ENCODE assay signal across 18 mouse cellular contexts in genomic region chr6:102478320-102479080, GRCm38 (mm10).
"Had no signal": no experiment of that assay in that cellular context is flagged by ENCODE, and none has a peak within 500 bp of the region (broad histone marks: within the 10 kb centered on the region; RNA-seq: fewer than 3 reads in every experiment).

No protein-coding gene starts in this region.

- DNase-seq: kidney, postnatal 10 days; kidney, postnatal 36 days; left cerebral cortex, postnatal 4 days; liver, embryonic 13.5 days; lung, adult 2 months; lung, postnatal 14 days; lung, postnatal 4 days; retina, postnatal 1 day; right cerebral cortex, postnatal 25 days; spleen, adult 18-20 months; thymus, adult 18-20 months; thymus, postnatal 36 days had no signal

- H3K4me2 ChIP-seq: kidney, embryonic 15.5 days; liver, embryonic 13.5 days; midbrain, embryonic 11.5 days; midbrain, embryonic 15.5 days; neural tube, embryonic 13.5 days; stomach, embryonic 15.5 days had no signal

- H3K36me3 ChIP-seq: kidney, embryonic 15.5 days; liver, embryonic 13.5 days; midbrain, embryonic 15.5 days; neural tube, embryonic 13.5 days; stomach, embryonic 15.5 days had no signal

- H3K9ac ChIP-seq: kidney, embryonic 15.5 days; liver, embryonic 13.5 days; midbrain, embryonic 15.5 days; neural tube, embryonic 13.5 days; stomach, embryonic 15.5 days had no signal

- H3K27me3 ChIP-seq: kidney, embryonic 15.5 days; liver, embryonic 13.5 days; midbrain, embryonic 15.5 days; neural tube, embryonic 13.5 days; stomach, embryonic 15.5 days had no signal

- H3K4me1 ChIP-seq: kidney, embryonic 15.5 days; liver, embryonic 13.5 days; midbrain, embryonic 15.5 days; neural tube, embryonic 13.5 days; stomach, embryonic 15.5 days had no signal

- H3K27ac ChIP-seq: kidney, embryonic 15.5 days; liver, embryonic 13.5 days; midbrain, embryonic 15.5 days; neural tube, embryonic 13.5 days; stomach, embryonic 15.5 days had no signal

- ATAC-seq: midbrain, embryonic 15.5 days had no signal

- H3K4me3 ChIP-seq: kidney, embryonic 15.5 days; liver, embryonic 13.5 days; midbrain, embryonic 15.5 days; myocyte; neural tube, embryonic 13.5 days; stomach, embryonic 15.5 days had no signal

- H3K9me3 ChIP-seq: kidney, embryonic 15.5 days; liver, embryonic 13.5 days; midbrain, embryonic 15.5 days; neural tube, embryonic 13.5 days; stomach, embryonic 15.5 days had no signal
